In genomic region chr17:14943009-14943728, GRCm38 (mm10) we compare ENCODE assay signal across 8 mouse cellular contexts. TPM values are rescaled to one million over a fixed set of nuclear protein-coding genes. Genes with fewer than 3 reads are reported as not detected.
DNase-seq lines count a peak whose midpoint lies in the region; ATAC-seq and TF ChIP-seq lines count a peak whose summit lies in the region.

TSS of gene Wdr27 (minus strand) at chr17:14943158.
TSS of gene 1600012H06Rik (plus strand) at chr17:14943184.

- H3K4me1 ChIP-seq in bone marrow, adult 2 months (ENCODE audit: control insufficient read depth, insufficient read depth, low read length): no peaks in the 10 kb centered on the region; the same call in 1 of the 2 replicates
- peaks cover 19% of the 10 kb centered on the region for H3K4me1 ChIP-seq in embryonic facial prominence, embryonic 15.5 days
- H3K4me1 ChIP-seq in kidney, embryonic 14.5 days (ENCODE audit: control insufficient read depth, insufficient read depth, low read length): peaks cover 12% of the 10 kb centered on the region; the same call in 1 of the 2 replicates
- peaks cover 21% of the 10 kb centered on the region for H3K4me1 ChIP-seq in limb, embryonic 15.5 days

- peak within 1 kb of the TSS; percentile 92 for H3K4me3 ChIP-seq in bone marrow, adult 2 months (replicated peaks; ENCODE audit: control insufficient read depth, low read depth, low read length)
- H3K4me3 ChIP-seq in embryonic facial prominence, embryonic 15.5 days (replicated peaks): peak within 1 kb of the TSS; percentile 86
- peak within 1 kb of the TSS; percentile 57 for H3K4me3 ChIP-seq in kidney, embryonic 14.5 days (ENCODE audit: low read length)
- H3K4me3 ChIP-seq in limb, embryonic 15.5 days: peak within 1 kb of the TSS; percentile 79

- peak; percentile 83; the same call in 1 of the 2 replicates for TF ChIP-seq POLR2A in bone marrow, adult 2 months (IDR thresholded peaks at IDR 0.05; ENCODE audit: borderline replicate concordance, control insufficient read depth, low read depth, low read length)

- H3K4me2 ChIP-seq in embryonic facial prominence, embryonic 15.5 days (replicated peaks): peak within 1 kb of the TSS; percentile 88
- peak within 1 kb of the TSS; percentile 77 for H3K4me2 ChIP-seq in kidney, embryonic 14.5 days (replicated peaks; ENCODE audit: low read depth, low read length)
- peak within 1 kb of the TSS; percentile 88 for H3K4me2 ChIP-seq in limb, embryonic 15.5 days

- WGBS in bone marrow, adult 2 months: under 1% methylated on average over 53 of the region's 54 CpGs
- under 1% methylated on average over 54 of the region's 54 CpGs for WGBS in embryonic facial prominence, embryonic 15.5 days
- under 1% methylated on average over 54 of the region's 54 CpGs for WGBS in kidney, embryonic 14.5 days
- WGBS in limb, embryonic 15.5 days: under 1% methylated on average over 54 of the region's 54 CpGs

- H3K9ac ChIP-seq in embryonic facial prominence, embryonic 15.5 days: peak within 1 kb of the TSS; percentile 85
- peak within 1 kb of the TSS; percentile 76 for H3K9ac ChIP-seq in kidney, embryonic 14.5 days (ENCODE audit: low read depth, low read length)
- H3K9ac ChIP-seq in limb, embryonic 15.5 days: peak within 1 kb of the TSS; percentile 82

- H3K27me3 ChIP-seq in embryonic facial prominence, embryonic 15.5 days: no peaks in the 10 kb centered on the region
- H3K27me3 ChIP-seq in kidney, embryonic 14.5 days (ENCODE audit: control insufficient read depth, insufficient read depth, low read length): no peaks in the 10 kb centered on the region
- no peaks in the 10 kb centered on the region for H3K27me3 ChIP-seq in limb, embryonic 15.5 days

- peak; percentile 98 for DNase-seq in 416B (ENCODE audit: low read depth)
- DNase-seq in heart, adult 9 months (ENCODE audit: low spot score in 2 of 2): peak; percentile 98 to 99
- DNase-seq in monocyte, adult 2 months (ENCODE audit: low read depth in 1 of 2, low spot score in 2 of 2): peak; percentile 88 to 95
- DNase-seq in spleen, postnatal 36 days (ENCODE audit: low spot score in 2 of 2): peak; percentile 96 to 97

- no peak for TF ChIP-seq CTCF in bone marrow, adult 2 months (IDR thresholded peaks at IDR 0.05; ENCODE audit: control insufficient read depth, insufficient read depth, low read length)

- peak; percentile 98 for ATAC-seq in embryonic facial prominence, embryonic 15.5 days (ENCODE audit: insufficient number of reproducible peaks, low FRiP score, low TSS enrichment, low read depth)
- ATAC-seq in kidney, embryonic 14.5 days (ENCODE audit: low FRiP score, low TSS enrichment): peak; percentile 98
- peak; percentile 95 for ATAC-seq in limb, embryonic 15.5 days (ENCODE audit: insufficient number of reproducible peaks, low FRiP score, low TSS enrichment, low read depth)

- H3K36me3 ChIP-seq in embryonic facial prominence, embryonic 15.5 days: peaks cover 9% of the 10 kb centered on the region; the same call in 1 of the 2 replicates
- peaks cover 31% of the 10 kb centered on the region for H3K36me3 ChIP-seq in kidney, embryonic 14.5 days (ENCODE audit: control insufficient read depth, insufficient read depth, low read length)
- peaks cover 17% of the 10 kb centered on the region for H3K36me3 ChIP-seq in limb, embryonic 15.5 days

- no peaks in the 10 kb centered on the region for H3K9me3 ChIP-seq in embryonic facial prominence, embryonic 15.5 days (replicated peaks)
- H3K9me3 ChIP-seq in kidney, embryonic 14.5 days (ENCODE audit: control insufficient read depth, low read length): no peaks in the 10 kb centered on the region
- H3K9me3 ChIP-seq in limb, embryonic 15.5 days: no peaks in the 10 kb centered on the region

- H3K27ac ChIP-seq in bone marrow, adult 2 months (ENCODE audit: control insufficient read depth, insufficient read depth, low read depth, low read length, poor library complexity): peak within 1 kb of the TSS; percentile 69
- peak within 1 kb of the TSS; percentile 83 for H3K27ac ChIP-seq in embryonic facial prominence, embryonic 15.5 days (replicated peaks)
- H3K27ac ChIP-seq in kidney, embryonic 14.5 days (ENCODE audit: low read depth, low read length): peak within 1 kb of the TSS; percentile 73; the same call in 1 of the 2 replicates
- peak within 1 kb of the TSS; percentile 85 for H3K27ac ChIP-seq in limb, embryonic 15.5 days

RNA-seq across cellular contexts. Expression of gene Wdr27, which starts in this region (rescaled TPM):
- 3.9 TPM in 1 of 2 replicates, not detected in the other for polyA plus RNA-seq in bone marrow, adult 2 months (2011; ENCODE audit: insufficient read depth, insufficient read length, low replicate concordance, missing spikeins)
- 10.3 and 13.1 TPM in 2 replicates for polyA plus RNA-seq in embryonic facial prominence, embryonic 15.5 days (2015; fragmentation: Nextera tagmentation; extraction: Ambion mirVana)
- 6.7 and 8.3 TPM in 2 replicates for polyA plus RNA-seq in kidney, embryonic 14.5 days (2014; fragmentation: Nextera tagmentation; extraction: Ambion mirVana)
- polyA plus RNA-seq in limb, embryonic 15.5 days (2015; fragmentation: Nextera tagmentation; extraction: Ambion mirVana): 3.6 and 3.8 TPM in 2 replicates

RNA-seq across cellular contexts. Expression of gene 1600012H06Rik, which starts in this region (rescaled TPM):
- 3.6 and 7.7 TPM in 2 replicates for polyA plus RNA-seq in bone marrow, adult 2 months (2011; ENCODE audit: insufficient read depth, insufficient read length, low replicate concordance, missing spikeins)
- 40.7 and 42.7 TPM in 2 replicates for polyA plus RNA-seq in embryonic facial prominence, embryonic 15.5 days (2015; fragmentation: Nextera tagmentation; extraction: Ambion mirVana)
- polyA plus RNA-seq in kidney, embryonic 14.5 days (2014; fragmentation: Nextera tagmentation; extraction: Ambion mirVana): 23.3 and 31.2 TPM in 2 replicates
- polyA plus RNA-seq in limb, embryonic 15.5 days (2015; fragmentation: Nextera tagmentation; extraction: Ambion mirVana): 39.0 and 40.8 TPM in 2 replicates

Comparison
In these comparisons a context has a peak if more than half of its experiments do, and no peak if none do; other contexts are left out.
1. Peak in every context shown above with its lines: DNase-seq, ATAC-seq, H3K4me3 ChIP-seq and H3K27ac ChIP-seq.